Mouse (Mus musculus): ENCODE measurements at regions not wholly inside any gene's neighbourhood (a gene's known extent, or its start where the extent isn't known, plus 50 kb on each side); places are given as distances from the start of the nearest gene placed in this dataset.

GRCm38 (mm10) chr3:38553470-38554043 is 68.9 kb upstream of the Ankrd50 start:
- no peak for TF ChIP-seq POLR2A (IDR thresholded peaks at IDR 0.05; ENCODE audit: borderline replicate concordance, control insufficient read depth, low read depth, low read length)
- TF ChIP-seq CTCF (IDR thresholded peaks at IDR 0.05; ENCODE audit: control insufficient read depth, insufficient read depth, low read length) = no peak
